Mouse (Mus musculus): ENCODE data around the gene Rab7b. TPM values are rescaled to one million over a fixed set of nuclear protein-coding genes. Genes with fewer than 3 reads are reported as not detected.

Rab7b gene
- 0.96 and 1.5 TPM in 2 replicates for polyA plus RNA-seq (2012; rRNA removed)

DNA sequence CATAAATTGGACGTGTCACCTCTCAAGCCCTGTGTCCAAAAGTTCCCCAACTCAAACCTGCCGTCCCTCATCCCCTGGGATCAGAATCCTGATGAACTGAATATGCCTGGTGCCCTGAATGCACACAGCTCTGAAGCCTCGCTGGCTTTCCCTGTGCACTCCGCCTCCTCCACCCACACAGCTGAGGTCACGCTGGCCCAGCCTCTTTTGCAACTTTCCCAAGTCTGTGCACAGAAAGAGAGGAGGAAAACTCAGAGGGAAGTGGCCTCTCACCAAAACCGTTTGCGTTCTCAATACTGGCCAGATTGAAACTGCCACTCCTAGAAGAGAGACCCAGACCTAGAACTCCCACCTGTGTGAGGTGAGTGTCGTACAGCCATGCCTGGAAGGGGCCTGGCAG, at the start of gene Rab7b:
Gene Rab7b, plus strand, starts transcription at position 221 of the 400 bp plus-strand sequence.
- Histone ChIP-seq H3K4me1 (ENCODE audit: control insufficient read depth, insufficient read depth, insufficient read length, low read length) (0 out of 2 replicates have a peak, but pooled peaks cover 3% of the 10 kb centered on the region), H3K36me3 (ENCODE audit: control insufficient read depth, insufficient read depth, low read length) (no peaks in the 10 kb centered on the region), H3K27me3 (ENCODE audit: control insufficient read depth, insufficient read depth, low read length) (no peaks in the 10 kb centered on the region), H3K27ac (ENCODE audit: insufficient read depth, low read depth, low read length) (peak within 1 kb of the TSS; percentile 63), H3K4me3 (ENCODE audit: low read depth, low read length) (peak within 1 kb of the TSS; percentile 58)
- no peak for TF ChIP-seq CTCF (IDR thresholded peaks at IDR 0.05; ENCODE audit: extremely low read depth, insufficient read length, insufficient replicate concordance, low read depth, low read length)
- TF ChIP-seq POLR2A (IDR thresholded peaks at IDR 0.05; ENCODE audit: low read depth, low read length), result no peak
- 40% methylated on average over 8 of the region's 8 CpGs for WGBS

DNA sequence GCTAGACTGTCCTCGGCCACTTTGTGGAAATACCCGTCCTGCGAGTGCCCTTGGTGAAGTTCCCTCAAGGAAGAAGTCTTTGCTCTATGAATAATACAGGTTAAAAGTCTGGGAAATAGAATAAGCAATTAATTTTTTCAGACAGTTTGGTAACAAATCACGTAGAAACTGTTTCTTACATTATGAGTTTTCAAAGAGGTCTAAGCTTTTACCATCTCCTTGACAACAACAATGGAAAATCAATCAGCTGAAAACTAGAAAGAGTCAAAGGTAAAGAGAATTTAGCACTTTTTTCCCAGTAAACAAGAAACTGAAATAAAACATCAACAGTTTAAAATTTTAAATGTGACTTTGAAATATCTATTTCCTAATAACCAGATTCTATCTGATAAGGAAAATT, 48.4 kb upstream of the Rab7b start:
- 75% methylated on average over 4 of the region's 4 CpGs for WGBS
- Histone ChIP-seq H3K27ac (ENCODE audit: insufficient read depth, low read depth, low read length) (no peak overlapping the region), H3K27me3 (ENCODE audit: control insufficient read depth, insufficient read depth, low read length) (no peaks in the 10 kb centered on the region), H3K36me3 (ENCODE audit: control insufficient read depth, insufficient read depth, low read length) (no peaks in the 10 kb centered on the region), H3K4me1 (ENCODE audit: control insufficient read depth, insufficient read depth, insufficient read length, low read length) (no peaks in the 10 kb centered on the region), H3K4me3 (ENCODE audit: low read depth, low read length) (no peak overlapping the region)
- no peak for TF ChIP-seq CTCF (IDR thresholded peaks at IDR 0.05; ENCODE audit: extremely low read depth, insufficient read length, insufficient replicate concordance, low read depth, low read length)
- no peak for TF ChIP-seq POLR2A (IDR thresholded peaks at IDR 0.05; ENCODE audit: low read depth, low read length)

GRCm38 (mm10) chr1:131641565-131641964, 46.9 kb upstream of the Rab7b start:
- WGBS, result 92% methylated on average over 13 of the region's 13 CpGs
- no peak overlapping the region for H3K4me3 ChIP-seq (ENCODE audit: low read depth, low read length)
- H3K27ac ChIP-seq (ENCODE audit: insufficient read depth, low read depth, low read length), result no peak overlapping the region
- no peaks in the 10 kb centered on the region for H3K36me3 ChIP-seq (ENCODE audit: control insufficient read depth, insufficient read depth, low read length)
- TF ChIP-seq POLR2A (IDR thresholded peaks at IDR 0.05; ENCODE audit: low read depth, low read length), result no peak
- no peak for TF ChIP-seq CTCF (IDR thresholded peaks at IDR 0.05; ENCODE audit: extremely low read depth, insufficient read length, insufficient replicate concordance, low read depth, low read length)
- H3K4me1 ChIP-seq (ENCODE audit: control insufficient read depth, insufficient read depth, insufficient read length, low read length), result no peaks in the 10 kb centered on the region
- no peaks in the 10 kb centered on the region for H3K27me3 ChIP-seq (ENCODE audit: control insufficient read depth, insufficient read depth, low read length)

DNA sequence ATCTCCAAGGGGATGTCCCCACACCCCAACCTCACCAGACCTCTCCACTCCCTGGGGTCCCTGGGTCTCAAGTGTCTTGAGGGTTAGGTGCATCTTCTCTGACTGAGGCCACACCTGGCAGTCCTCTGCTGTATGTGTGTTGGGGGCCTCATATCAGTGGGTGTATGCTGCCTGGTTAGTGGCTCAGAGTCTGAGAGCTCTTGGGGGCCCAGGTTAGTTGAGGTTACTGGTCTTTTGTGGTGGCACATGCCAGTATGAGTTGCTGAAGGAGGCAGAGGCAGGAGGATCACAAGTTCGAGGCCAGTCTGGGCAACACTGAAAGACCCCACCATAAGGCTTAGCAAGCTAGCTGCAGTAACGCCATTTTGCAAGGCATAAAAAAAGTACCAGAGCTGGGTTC, 46.2 kb upstream of the Rab7b start:
- TF ChIP-seq POLR2A (IDR thresholded peaks at IDR 0.05; ENCODE audit: low read depth, low read length), result no peak
- no peak for TF ChIP-seq CTCF (IDR thresholded peaks at IDR 0.05; ENCODE audit: extremely low read depth, insufficient read length, insufficient replicate concordance, low read depth, low read length)
- 72% methylated on average over 2 of the region's 2 CpGs for WGBS

GRCm38 (mm10) chr1:131652670-131653443, 35.6 kb upstream of the Rab7b start:
- 67% methylated on average over 12 of the region's 12 CpGs for WGBS
- H3K36me3 ChIP-seq (ENCODE audit: control insufficient read depth, insufficient read depth, low read length), result no peaks in the 10 kb centered on the region
- H3K27me3 ChIP-seq (ENCODE audit: control insufficient read depth, insufficient read depth, low read length), result no peaks in the 10 kb centered on the region
- H3K4me1 ChIP-seq (ENCODE audit: control insufficient read depth, insufficient read depth, insufficient read length, low read length), result no peaks in the 10 kb centered on the region
- H3K27ac ChIP-seq (ENCODE audit: insufficient read depth, low read depth, low read length), result no peak overlapping the region
- H3K4me3 ChIP-seq (ENCODE audit: low read depth, low read length), result no peak overlapping the region
- TF ChIP-seq POLR2A (IDR thresholded peaks at IDR 0.05; ENCODE audit: low read depth, low read length), result no peak
- no peak for TF ChIP-seq CTCF (IDR thresholded peaks at IDR 0.05; ENCODE audit: extremely low read depth, insufficient read length, insufficient replicate concordance, low read depth, low read length)

More for the DNA sequence above, 46.2 kb upstream of the Rab7b start:
- Histone ChIP-seq H3K36me3 (ENCODE audit: control insufficient read depth, insufficient read depth, low read length) (no peaks in the 10 kb centered on the region), H3K27me3 (ENCODE audit: control insufficient read depth, insufficient read depth, low read length) (no peaks in the 10 kb centered on the region), H3K27ac (ENCODE audit: insufficient read depth, low read depth, low read length) (no peak overlapping the region), H3K4me3 (ENCODE audit: low read depth, low read length) (no peak overlapping the region), H3K4me1 (ENCODE audit: control insufficient read depth, insufficient read depth, insufficient read length, low read length) (no peaks in the 10 kb centered on the region)

- H3K36me3 ChIP-seq (ENCODE audit: control insufficient read depth, insufficient read depth, low read length), result no peaks in the 10 kb centered on the region
- no peak for TF ChIP-seq CTCF (IDR thresholded peaks at IDR 0.05; ENCODE audit: extremely low read depth, insufficient read length, insufficient replicate concordance, low read depth, low read length)
- no peak for TF ChIP-seq POLR2A (IDR thresholded peaks at IDR 0.05; ENCODE audit: low read depth, low read length)
- no peak overlapping the region for H3K4me3 ChIP-seq (ENCODE audit: low read depth, low read length)
- H3K4me1 ChIP-seq (ENCODE audit: control insufficient read depth, insufficient read depth, insufficient read length, low read length), result no peaks in the 10 kb centered on the region
- H3K27me3 ChIP-seq (ENCODE audit: control insufficient read depth, insufficient read depth, low read length), result no peaks in the 10 kb centered on the region
- WGBS, result 52% methylated on average over 6 of the region's 6 CpGs
- H3K27ac ChIP-seq (ENCODE audit: insufficient read depth, low read depth, low read length), result no peak overlapping the region
Measured at GRCm38 (mm10) chr1:131655601-131656000, 32.9 kb upstream of the Rab7b start.

DNA sequence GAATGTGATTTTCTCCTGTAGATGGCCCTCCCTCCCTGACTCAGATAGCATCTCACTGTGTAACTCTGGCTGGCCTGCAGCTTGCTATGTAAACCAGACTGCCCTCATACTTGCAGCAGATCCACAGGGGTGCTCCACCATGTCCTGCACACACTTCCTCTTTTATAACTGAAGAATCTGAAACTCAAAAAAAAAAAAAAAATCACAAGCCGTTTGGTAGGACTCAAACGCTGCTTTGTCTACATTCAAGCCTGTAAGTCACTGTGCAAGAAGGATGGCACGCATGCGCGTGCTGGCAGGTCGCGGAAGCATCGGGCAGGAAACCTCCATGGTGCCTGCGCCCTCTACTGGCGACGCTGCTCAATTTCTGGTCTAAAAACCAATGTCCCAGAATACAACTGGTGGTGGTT, 30.5 kb upstream of the Rab7b start:
- Histone ChIP-seq H3K27ac (ENCODE audit: insufficient read depth, low read depth, low read length) (no peak overlapping the region), H3K4me1 (ENCODE audit: control insufficient read depth, insufficient read depth, insufficient read length, low read length) (no peaks in the 10 kb centered on the region), H3K27me3 (ENCODE audit: control insufficient read depth, insufficient read depth, low read length) (no peaks in the 10 kb centered on the region), H3K4me3 (ENCODE audit: low read depth, low read length) (no peak overlapping the region), H3K36me3 (ENCODE audit: control insufficient read depth, insufficient read depth, low read length) (no peaks in the 10 kb centered on the region)
- WGBS, result under 1% methylated on average over 11 of the region's 11 CpGs
- TF ChIP-seq CTCF (IDR thresholded peaks at IDR 0.05; ENCODE audit: extremely low read depth, insufficient read length, insufficient replicate concordance, low read depth, low read length) (peak; percentile 98), POLR2A (IDR thresholded peaks at IDR 0.05; ENCODE audit: low read depth, low read length) (no peak)
